Mouse (Mus musculus): ENCODE data around the gene Nit1. TPM values are rescaled to one million over a fixed set of nuclear protein-coding genes. Genes with fewer than 3 reads are reported as not detected.
A peak's percentile ranks its signal among the peaks of the same experiment; 100 is the strongest.

Nit1 gene
- polyA plus RNA-seq, 1 experiment from 2014 or later, result 52.1 TPM

GRCm38 (mm10) chr1:171372880-171373279, 27.4 kb upstream of the Nit1 start:
- 55% methylated on average over 3 of the region's 3 CpGs for WGBS
- H3K27ac ChIP-seq (replicated peaks), result no peak overlapping the region
- no peaks in the 10 kb centered on the region for H3K36me3 ChIP-seq
- no peak overlapping the region for H3K9ac ChIP-seq
- H3K4me2 ChIP-seq, result no peak overlapping the region
- no peak for ATAC-seq (ENCODE audit: low FRiP score, low read depth)
- H3K9me3 ChIP-seq, result no peaks in the 10 kb centered on the region
- no peak overlapping the region for H3K4me3 ChIP-seq
- H3K27me3 ChIP-seq, result no peaks in the 10 kb centered on the region
- H3K4me1 ChIP-seq (replicated peaks), result no peaks in the 10 kb centered on the region

- Histone ChIP-seq H3K4me2 (no peak within 1 kb of the TSS), H3K9ac (no peak within 1 kb of the TSS), H3K4me1 (replicated peaks) (no peaks in the 10 kb centered on the region), H3K36me3 (no peaks in the 10 kb centered on the region), H3K27me3 (no peaks in the 10 kb centered on the region), H3K9me3 (no peaks in the 10 kb centered on the region), H3K27ac (replicated peaks) (no peak within 1 kb of the TSS), H3K4me3 (no peak within 1 kb of the TSS)
- ATAC-seq (ENCODE audit: low FRiP score, low read depth), result no peak
- WGBS, result 43% methylated on average over 20 of the region's 20 CpGs
These were observed 24.6 kb upstream of the Nit1 start, which contains the start of gene Nectin4 for GRCm38 (mm10) chr1:171369845-171370556. TSS of gene Nectin4 (plus strand) at chr1:171370099.

- no peaks in the 10 kb centered on the region for H3K27me3 ChIP-seq
- 65% methylated on average over 7 of the region's 7 CpGs for WGBS
- no peaks in the 10 kb centered on the region for H3K9me3 ChIP-seq
- ATAC-seq (ENCODE audit: low FRiP score, low read depth), result no peak
- peaks cover 8% of the 10 kb centered on the region for H3K4me1 ChIP-seq (replicated peaks)
- H3K36me3 ChIP-seq, result no peaks in the 10 kb centered on the region
- H3K4me2 ChIP-seq, result no peak overlapping the region
- no peak overlapping the region for H3K4me3 ChIP-seq
- H3K27ac ChIP-seq (replicated peaks), result no peak overlapping the region
- no peak overlapping the region for H3K9ac ChIP-seq
These were observed 20.5 kb upstream of the Nit1 start for GRCm38 (mm10) chr1:171365934-171366333.

- H3K4me1 ChIP-seq (replicated peaks), result peaks cover 15% of the 10 kb centered on the region
- 33% methylated on average over 16 of the region's 16 CpGs for WGBS
- H3K9ac ChIP-seq, result peak overlapping the region; percentile 66
- H3K36me3 ChIP-seq, result peaks cover 8% of the 10 kb centered on the region; the same call in 1 of the 2 replicates
- H3K4me2 ChIP-seq, result peak overlapping the region; percentile 79
- peak overlapping the region; percentile 48 for H3K4me3 ChIP-seq
- H3K27me3 ChIP-seq, result no peaks in the 10 kb centered on the region
- H3K27ac ChIP-seq (replicated peaks), result peak overlapping the region; percentile 88
- ATAC-seq (ENCODE audit: low FRiP score, low read depth), result peak; percentile 58
- no peaks in the 10 kb centered on the region for H3K9me3 ChIP-seq
These were observed 16.0 kb upstream of the Nit1 start for GRCm38 (mm10) chr1:171361106-171362103.

- Histone ChIP-seq H3K27me3 (no peaks in the 10 kb centered on the region), H3K9ac (peak within 1 kb of the TSS; percentile 66), H3K9me3 (no peaks in the 10 kb centered on the region), H3K4me2 (peak within 1 kb of the TSS; percentile 79), H3K4me1 (replicated peaks) (peaks cover 15% of the 10 kb centered on the region), H3K4me3 (peak within 1 kb of the TSS; percentile 48), H3K27ac (replicated peaks) (peak within 1 kb of the TSS; percentile 88), H3K36me3 (peaks cover 10% of the 10 kb centered on the region; the same call in 1 of the 2 replicates)
- WGBS, result 0% methylated on average over 21 of the region's 21 CpGs
- peak; percentile 95 for ATAC-seq (ENCODE audit: low FRiP score, low read depth)
These were observed 15.2 kb upstream of the Nit1 start, which contains the start of gene Klhdc9 for GRCm38 (mm10) chr1:171360656-171361055. TSS of gene Klhdc9 (minus strand) at chr1:171360798.

GRCm38 (mm10) chr1:171360253-171360652, 14.8 kb upstream of the Nit1 start:
- peak overlapping the region; percentile 48 for H3K4me3 ChIP-seq
- no peaks in the 10 kb centered on the region for H3K27me3 ChIP-seq
- peak overlapping the region; percentile 79 for H3K4me2 ChIP-seq
- peak overlapping the region; percentile 66 for H3K9ac ChIP-seq
- no peak; the same call in 1 of the 2 replicates for ATAC-seq (ENCODE audit: low FRiP score, low read depth)
- H3K36me3 ChIP-seq, result peaks cover 10% of the 10 kb centered on the region; the same call in 1 of the 2 replicates
- H3K4me1 ChIP-seq (replicated peaks), result peaks cover 15% of the 10 kb centered on the region
- H3K9me3 ChIP-seq, result no peaks in the 10 kb centered on the region
- peak overlapping the region; percentile 88 for H3K27ac ChIP-seq (replicated peaks)
- WGBS, result 3% methylated on average over 26 of the region's 26 CpGs

- no peak overlapping the region for H3K4me3 ChIP-seq
- H3K4me1 ChIP-seq (replicated peaks), result peaks cover 15% of the 10 kb centered on the region
- no peak overlapping the region for H3K9ac ChIP-seq
- WGBS, result 80% methylated on average over 4 of the region's 4 CpGs
- no peaks in the 10 kb centered on the region for H3K27me3 ChIP-seq
- peaks cover 10% of the 10 kb centered on the region; the same call in 1 of the 2 replicates for H3K36me3 ChIP-seq
- H3K9me3 ChIP-seq, result no peaks in the 10 kb centered on the region
- H3K27ac ChIP-seq (replicated peaks), result no peak overlapping the region
- no peak for ATAC-seq (ENCODE audit: low FRiP score, low read depth)
- H3K4me2 ChIP-seq, result no peak overlapping the region
These were observed 13.0 kb upstream of the Nit1 start for GRCm38 (mm10) chr1:171358421-171358820.

- Histone ChIP-seq H3K27ac (replicated peaks) (no peak overlapping the region), H3K27me3 (no peaks in the 10 kb centered on the region), H3K4me1 (replicated peaks) (peaks cover 13% of the 10 kb centered on the region), H3K9me3 (no peaks in the 10 kb centered on the region), H3K9ac (no peak overlapping the region), H3K4me3 (no peak overlapping the region), H3K4me2 (no peak overlapping the region), H3K36me3 (peaks cover 10% of the 10 kb centered on the region; the same call in 1 of the 2 replicates)
- WGBS, result 92% methylated on average over 2 of the region's 2 CpGs
- ATAC-seq (ENCODE audit: low FRiP score, low read depth), result no peak
These were observed 11.4 kb upstream of the Nit1 start for GRCm38 (mm10) chr1:171356814-171357213.

- H3K4me3 ChIP-seq, result no peak overlapping the region
- no peak for ATAC-seq (ENCODE audit: low FRiP score, low read depth)
- H3K4me2 ChIP-seq, result no peak overlapping the region
- peaks cover 7% of the 10 kb centered on the region for H3K4me1 ChIP-seq (replicated peaks)
- WGBS, result 79% methylated on average over 5 of the region's 5 CpGs
- H3K9ac ChIP-seq, result no peak overlapping the region
- no peaks in the 10 kb centered on the region for H3K27me3 ChIP-seq
- H3K27ac ChIP-seq (replicated peaks), result no peak overlapping the region
- H3K9me3 ChIP-seq, result no peaks in the 10 kb centered on the region
- peaks cover 10% of the 10 kb centered on the region; the same call in 1 of the 2 replicates for H3K36me3 ChIP-seq
These were observed 10.4 kb upstream of the Nit1 start for GRCm38 (mm10) chr1:171355812-171356340.

- no peaks in the 10 kb centered on the region for H3K36me3 ChIP-seq
- H3K4me2 ChIP-seq, result no peak overlapping the region
- no peak for ATAC-seq (ENCODE audit: low FRiP score, low read depth)
- H3K4me3 ChIP-seq, result no peak overlapping the region
- H3K27ac ChIP-seq (replicated peaks), result no peak overlapping the region
- no peaks in the 10 kb centered on the region for H3K9me3 ChIP-seq
- H3K9ac ChIP-seq, result no peak overlapping the region
- peaks cover 35% of the 10 kb centered on the region for H3K4me1 ChIP-seq (replicated peaks)
- H3K27me3 ChIP-seq, result no peaks in the 10 kb centered on the region
- WGBS, result 94% methylated on average over 2 of the region's 2 CpGs
These were observed 3.8 kb upstream of the Nit1 start for GRCm38 (mm10) chr1:171349210-171349609.

GRCm38 (mm10) chr1:171348665-171349064, 3.2 kb upstream of the Nit1 start:
- Histone ChIP-seq H3K27ac (replicated peaks) (no peak overlapping the region), H3K4me1 (replicated peaks) (peaks cover 41% of the 10 kb centered on the region), H3K4me3 (no peak overlapping the region), H3K9ac (no peak overlapping the region), H3K36me3 (0 out of 2 replicates have a peak, but pooled peaks cover 1% of the 10 kb centered on the region), H3K9me3 (no peaks in the 10 kb centered on the region), H3K4me2 (no peak overlapping the region), H3K27me3 (no peaks in the 10 kb centered on the region)
- WGBS, result 88% methylated on average over 3 of the region's 3 CpGs
- no peak for ATAC-seq (ENCODE audit: low FRiP score, low read depth)

All from hindbrain, embryonic 15.5 days (tissue).